Mouse (Mus musculus): Measurements from ENCODE around the gene Krtap4-7.

- no peak for TF ChIP-seq POLR2A (IDR thresholded peaks at IDR 0.05; ENCODE audit: borderline replicate concordance, insufficient read depth, low read length)
- no peak for TF ChIP-seq CTCF (IDR thresholded peaks at IDR 0.05; ENCODE audit: borderline replicate concordance, insufficient read depth, low read depth, low read length)
These were observed 6.8 kb downstream of the Krtap4-7 start for GRCm38 (mm10) chr11:99637086-99637485.

All from cerebellum, adult 2 months (tissue).